Mouse (Mus musculus) mammary gland, adult 2 months (tissue): ENCODE measurements around the gene Ubac1. TPM values are rescaled to one million over a fixed set of nuclear protein-coding genes. Genes with fewer than 3 reads are reported as not detected.

ENCODE experiments used
- polyA plus RNA-seq: library from polyadenylated mRNA; depleted of rRNA; stranded (reverse); fragments of >200 nt; gene quantifications from 2 replicates; pipeline ENCODE4 v1.2.3, GENCODE M21; 2012; ENCODE audit warnings: low replicate concordance; rRNA removed

The Ubac1 gene
- polyA plus RNA-seq: 41.7 and 118 TPM in 2 replicates

GRCm38 (mm10) chr2:26021561-26022257 lies at the start of gene Ubac1:
Ubac1 (minus strand) TSS chr2:26021747.

GRCm38 (mm10) chr2:25983159-25983907 lies 38.2 kb downstream of the Ubac1 start, which contains the start of gene Camsap1:
Camsap1 (minus strand) TSS chr2:25983282.

Other genes with a start within 250 kb of the Ubac1 start
- not detected in 2 replicates for gene Lcn11, start 244.7 kb downstream of the Ubac1 start, polyA plus RNA-seq
- not detected in 2 replicates for gene Gm13539, start 239.5 kb downstream of the Ubac1 start, polyA plus RNA-seq
- gene Glt6d1, start 205.9 kb downstream of the Ubac1 start, polyA plus RNA-seq: not detected in 2 replicates
- not detected in 2 replicates for gene Lcn9, start 198.6 kb downstream of the Ubac1 start, polyA plus RNA-seq
- gene Sohlh1, start 174.5 kb downstream of the Ubac1 start, polyA plus RNA-seq: not detected in 2 replicates
- gene Kcnt1, start 158.0 kb downstream of the Ubac1 start, polyA plus RNA-seq: 0.48 and 0.57 TPM in 2 replicates
- gene Camsap1, start 38.5 kb downstream of the Ubac1 start, polyA plus RNA-seq: 5.8 and 9.7 TPM in 2 replicates
- 46.8 and 96.8 TPM in 2 replicates for gene Nacc2, start 101.5 kb upstream of the Ubac1 start, polyA plus RNA-seq
- not detected in 2 replicates for gene Lhx3, start 186.5 kb upstream of the Ubac1 start, polyA plus RNA-seq
- 11.7 and 13.9 TPM in 2 replicates for gene Qsox2, start 215.8 kb upstream of the Ubac1 start, polyA plus RNA-seq